Mouse (Mus musculus) midbrain, embryonic 15.5 days (tissue): ENCODE measurements around the gene Stx8. TPM values are rescaled to one million over a fixed set of nuclear protein-coding genes. Genes with fewer than 3 reads are reported as not detected.

Experiments
- ATAC-seq: fragments of 200-750 bp; cut with Nextera tagmentation; replicated peaks from 2 replicates; pipeline ENCODE4 v1.8.0; 2017; ENCODE audit warnings: moderate TSS enrichment
- H3K27ac ChIP-seq: fragments of 300-500 bp; sonication (generic); 2 replicates; pipeline ENCODE4 v1.5.1; 2015; ENCODE audit warnings: mild to moderate bottlenecking, inconsistent platforms
- H3K27me3 ChIP-seq: fragments of 300-500 bp; sonication (generic); replicated peaks from 2 replicates; pipeline ENCODE4 v1.6.1; 2015; ENCODE audit warnings: inconsistent platforms
- H3K36me3 ChIP-seq: fragments of 300-500 bp; sonication (generic); replicated peaks from 2 replicates; pipeline ENCODE4 v1.6.1; 2015; ENCODE audit warnings: inconsistent platforms
- H3K4me1 ChIP-seq: fragments of 300-500 bp; sonication (generic); 2 replicates; pipeline ENCODE4 v1.6.1; 2015; ENCODE audit warnings: inconsistent platforms
- H3K4me2 ChIP-seq: fragments of 300-500 bp; sonication (generic); 2 replicates; pipeline ENCODE4 v1.6.1; 2015; ENCODE audit warnings: inconsistent platforms, mild to moderate bottlenecking, moderate library complexity
- H3K4me3 ChIP-seq: fragments of 300-500 bp; sonication (generic); 2 replicates; pipeline ENCODE4 v1.5.1; 2015; ENCODE audit warnings: mild to moderate bottlenecking, inconsistent platforms
- H3K9ac ChIP-seq: fragments of 300-500 bp; sonication (generic); 2 replicates; pipeline ENCODE4 v1.6.1; 2015; ENCODE audit warnings: mild to moderate bottlenecking, inconsistent platforms
- H3K9me3 ChIP-seq: fragments of 300-500 bp; sonication (generic); 2 replicates; pipeline ENCODE4 v1.6.1; 2016; ENCODE audit warnings: inconsistent platforms
- WGBS: fragments of 180-500 bp; shearing (Covaris S2); methylation state at CpG from one replicate; pipeline ENCODE4 v1.1.7; 2015; ENCODE audit warnings: mixed read lengths; 5-methylcytosine and 5-hydroxymethylcytosine counted together
- polyA plus RNA-seq: library from polyadenylated mRNA; unstranded; fragments of >200 nt; fragmentation: Nextera tagmentation; extraction: Ambion mirVana; gene quantifications from 2 replicates; pipeline ENCODE4 v1.2.1, GENCODE M21; 2015

Gene Stx8
- 59.5 and 60.8 TPM in 2 replicates for polyA plus RNA-seq

DNA sequence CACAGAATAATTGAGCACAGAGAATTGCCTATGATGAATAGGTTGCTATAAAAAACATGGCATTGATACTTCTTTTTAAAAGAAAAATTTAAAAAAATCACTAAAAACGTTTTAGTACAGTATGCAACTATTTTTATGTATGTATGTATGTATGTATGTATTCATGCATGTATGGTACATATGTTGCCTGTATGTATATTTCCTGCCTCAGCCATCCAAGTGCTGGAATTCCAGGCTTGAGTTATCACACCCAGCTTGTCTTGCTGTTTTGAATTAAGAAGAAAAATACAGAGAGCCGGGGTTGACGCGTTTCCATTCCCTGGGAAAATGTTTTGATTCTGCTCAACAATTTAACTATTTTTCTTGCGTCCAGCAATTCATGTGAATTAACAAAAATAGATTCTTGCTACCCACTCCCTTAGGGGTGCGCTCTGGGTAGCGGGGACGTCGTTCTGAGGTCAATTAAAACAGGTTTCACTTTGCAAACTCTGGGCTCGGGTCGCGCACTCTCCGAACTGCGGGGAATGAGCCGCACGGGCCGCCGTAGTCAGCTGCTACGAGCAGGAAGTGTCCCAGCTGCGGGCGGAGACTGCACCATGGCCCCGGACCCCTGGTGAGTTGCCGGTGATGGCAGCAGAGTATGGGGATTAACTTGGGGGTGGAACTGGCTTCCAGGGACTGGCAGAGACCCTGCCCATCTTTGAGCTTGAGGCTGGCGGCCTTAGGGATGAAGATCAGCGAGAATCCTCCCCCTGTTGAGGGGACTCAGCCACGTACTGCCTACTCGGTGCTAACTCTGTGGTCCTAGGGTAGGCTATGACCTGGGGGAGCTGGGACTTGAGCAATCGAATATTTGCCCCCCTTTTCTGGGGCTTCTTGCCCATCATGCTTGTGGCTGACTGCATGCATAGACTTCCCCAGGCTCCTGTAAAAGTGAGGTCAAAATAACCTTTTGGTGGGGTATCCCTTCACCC, at the start of gene Stx8:
Gene Stx8 (plus strand): TSS at position 289 of the 974 bp plus-strand sequence.
- H3K27ac ChIP-seq, result peak within 1 kb of the TSS; percentile 16; the same call in 1 of the 2 replicates
- H3K9ac ChIP-seq, result peak within 1 kb of the TSS; percentile 65
- H3K36me3 ChIP-seq, result no peaks in the 10 kb centered on the region
- H3K9me3 ChIP-seq, result no peaks in the 10 kb centered on the region
- no peaks in the 10 kb centered on the region for H3K27me3 ChIP-seq
- peaks cover 26% of the 10 kb centered on the region for H3K4me1 ChIP-seq
- H3K4me2 ChIP-seq, result peak within 1 kb of the TSS; percentile 85
- peak; percentile 87 for ATAC-seq
- peak within 1 kb of the TSS; percentile 63 for H3K4me3 ChIP-seq
- under 1% methylated on average over 28 of the region's 28 CpGs for WGBS

DNA sequence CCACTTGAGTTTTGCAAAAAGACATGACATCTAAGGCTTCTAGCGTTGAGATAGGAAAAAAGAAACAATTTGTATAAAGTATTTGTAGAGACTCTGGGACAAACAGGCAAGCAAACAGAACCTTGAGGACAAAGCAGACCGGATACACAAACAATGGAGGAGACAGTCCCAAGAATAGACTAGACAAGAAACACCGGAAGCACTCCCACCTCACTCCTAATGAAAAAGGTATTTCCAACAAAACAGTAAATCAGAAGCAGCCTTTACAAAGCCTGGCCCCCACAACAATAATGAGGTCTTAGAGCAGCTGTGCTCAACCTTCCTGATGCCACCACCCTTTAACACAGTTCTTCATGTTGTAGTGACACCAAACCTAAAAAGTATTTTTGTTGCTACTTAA, 48.9 kb upstream of the Stx8 start:
- ATAC-seq, result no peak
- Histone ChIP-seq H3K4me3 (no peak overlapping the region), H3K27me3 (peaks cover 23% of the 10 kb centered on the region), H3K4me2 (no peak overlapping the region), H3K9ac (no peak overlapping the region), H3K36me3 (no peaks in the 10 kb centered on the region), H3K4me1 (peaks cover 9% of the 10 kb centered on the region; the same call in 1 of the 2 replicates), H3K27ac (no peak overlapping the region), H3K9me3 (no peaks in the 10 kb centered on the region)
- WGBS, result 76% methylated on average over 3 of the region's 3 CpGs

DNA sequence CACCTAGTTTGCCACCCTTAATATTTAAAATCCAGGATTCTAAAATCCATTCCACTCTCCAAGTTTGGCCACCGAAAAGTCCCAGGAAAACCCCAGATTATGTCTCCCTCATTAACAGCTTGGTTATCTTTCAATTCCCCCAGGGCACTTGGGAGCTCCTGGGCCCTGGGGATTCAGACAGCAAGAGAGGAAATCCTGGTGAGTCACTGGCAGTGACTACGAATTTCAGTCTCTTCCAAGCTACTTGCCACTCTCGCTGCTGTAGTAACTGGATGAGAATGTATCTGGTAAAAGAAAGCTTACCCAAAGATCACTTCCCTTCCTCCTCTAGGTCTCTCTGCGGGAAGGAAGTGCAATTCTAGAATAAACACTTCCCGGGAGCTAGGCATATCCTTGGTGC, 46.4 kb upstream of the Stx8 start:
- H3K9me3 ChIP-seq, result no peaks in the 10 kb centered on the region
- H3K4me2 ChIP-seq, result no peak overlapping the region
- no peaks in the 10 kb centered on the region for H3K36me3 ChIP-seq
- WGBS, result 75% methylated on average over 5 of the region's 5 CpGs
- no peak overlapping the region for H3K9ac ChIP-seq
- H3K4me1 ChIP-seq, result peaks cover 16% of the 10 kb centered on the region
- H3K4me3 ChIP-seq, result no peak overlapping the region
- ATAC-seq, result no peak
- H3K27me3 ChIP-seq, result peaks cover 23% of the 10 kb centered on the region
- H3K27ac ChIP-seq, result no peak overlapping the region

DNA sequence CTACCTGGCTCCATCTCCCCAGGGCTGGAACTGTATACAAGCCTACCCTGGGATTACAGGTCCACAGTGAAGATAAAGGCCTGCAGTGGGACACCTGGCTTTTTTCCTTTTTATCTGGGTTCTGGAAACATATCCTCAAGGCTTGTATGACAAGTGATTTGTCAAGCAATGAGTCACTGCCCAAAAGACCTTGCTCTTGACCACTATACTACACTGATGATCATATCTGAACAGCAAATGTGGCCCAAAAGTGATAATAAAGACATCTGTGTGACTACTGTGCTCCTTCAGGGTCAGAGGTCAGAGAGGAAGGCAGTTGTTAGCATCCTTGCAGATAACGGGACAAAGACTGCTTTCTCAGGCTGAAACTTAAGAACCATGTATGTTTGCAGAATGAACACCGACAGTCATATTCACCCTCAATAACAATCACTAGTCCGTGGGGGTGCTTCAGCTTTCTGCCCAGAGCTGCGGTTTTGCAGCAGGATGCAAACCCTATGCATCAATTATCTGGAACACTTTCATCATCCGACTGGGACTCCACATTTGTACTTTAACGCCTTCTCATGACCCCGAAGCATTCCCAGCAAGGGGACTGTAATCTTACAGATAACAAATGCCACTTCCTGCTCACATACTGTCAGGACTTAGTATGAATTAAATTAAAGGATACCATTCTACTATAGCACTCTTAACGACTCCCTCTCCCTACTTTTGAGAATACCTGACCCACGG, 45.6 kb upstream of the Stx8 start:
- Histone ChIP-seq H3K4me3 (no peak overlapping the region), H3K4me2 (peak overlapping the region; percentile 87; the same call in 1 of the 2 replicates), H3K27ac (no peak overlapping the region), H3K9me3 (no peaks in the 10 kb centered on the region), H3K27me3 (peaks cover 23% of the 10 kb centered on the region), H3K9ac (no peak overlapping the region), H3K4me1 (peaks cover 16% of the 10 kb centered on the region), H3K36me3 (no peaks in the 10 kb centered on the region)
- no peak for ATAC-seq
- WGBS, result 56% methylated on average over 9 of the region's 9 CpGs

DNA sequence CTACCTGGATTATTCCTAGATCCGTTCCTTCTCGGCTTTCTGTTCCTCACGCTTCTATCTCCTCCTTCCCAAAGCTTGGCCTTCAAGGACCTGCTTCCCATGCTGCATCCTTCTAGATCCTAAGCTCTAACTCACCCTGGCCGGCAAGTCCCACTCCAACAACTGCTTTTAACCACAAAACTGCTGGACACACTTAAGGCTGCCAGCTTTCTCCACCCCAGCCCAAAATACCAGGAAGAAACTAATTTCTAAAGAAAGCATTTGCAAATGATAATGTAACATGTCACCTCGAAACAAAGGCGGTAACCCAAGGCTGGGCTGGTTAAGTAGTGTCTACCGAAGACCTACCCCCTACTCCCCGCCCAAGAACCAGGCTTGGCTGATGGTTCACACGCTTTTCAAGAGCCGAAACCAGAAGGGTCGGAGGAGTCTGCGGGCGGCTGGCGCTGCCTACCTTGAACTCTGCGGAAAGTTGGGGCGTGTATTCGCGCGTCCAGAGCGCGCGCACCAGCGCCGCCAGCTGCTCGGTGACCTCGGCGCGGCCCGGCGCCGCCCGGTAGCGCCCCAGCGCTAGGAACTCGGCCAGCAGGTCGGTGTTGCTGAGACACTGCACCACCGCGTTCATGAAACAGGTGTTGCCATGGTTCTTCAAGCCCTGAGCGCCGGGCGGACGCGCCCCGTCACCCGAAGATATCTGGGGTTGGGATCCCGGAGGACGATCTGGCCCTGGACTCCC, 44.7 kb upstream of the Stx8 start:
- Histone ChIP-seq H3K36me3 (no peaks in the 10 kb centered on the region), H3K9me3 (no peaks in the 10 kb centered on the region), H3K4me3 (peak overlapping the region; percentile 62), H3K9ac (peak overlapping the region; percentile 45), H3K27ac (no peak overlapping the region), H3K27me3 (peaks cover 23% of the 10 kb centered on the region), H3K4me1 (peaks cover 16% of the 10 kb centered on the region), H3K4me2 (peak overlapping the region; percentile 87)
- peak; percentile 39 for ATAC-seq
- WGBS, result 2% methylated on average over 47 of the region's 47 CpGs

DNA sequence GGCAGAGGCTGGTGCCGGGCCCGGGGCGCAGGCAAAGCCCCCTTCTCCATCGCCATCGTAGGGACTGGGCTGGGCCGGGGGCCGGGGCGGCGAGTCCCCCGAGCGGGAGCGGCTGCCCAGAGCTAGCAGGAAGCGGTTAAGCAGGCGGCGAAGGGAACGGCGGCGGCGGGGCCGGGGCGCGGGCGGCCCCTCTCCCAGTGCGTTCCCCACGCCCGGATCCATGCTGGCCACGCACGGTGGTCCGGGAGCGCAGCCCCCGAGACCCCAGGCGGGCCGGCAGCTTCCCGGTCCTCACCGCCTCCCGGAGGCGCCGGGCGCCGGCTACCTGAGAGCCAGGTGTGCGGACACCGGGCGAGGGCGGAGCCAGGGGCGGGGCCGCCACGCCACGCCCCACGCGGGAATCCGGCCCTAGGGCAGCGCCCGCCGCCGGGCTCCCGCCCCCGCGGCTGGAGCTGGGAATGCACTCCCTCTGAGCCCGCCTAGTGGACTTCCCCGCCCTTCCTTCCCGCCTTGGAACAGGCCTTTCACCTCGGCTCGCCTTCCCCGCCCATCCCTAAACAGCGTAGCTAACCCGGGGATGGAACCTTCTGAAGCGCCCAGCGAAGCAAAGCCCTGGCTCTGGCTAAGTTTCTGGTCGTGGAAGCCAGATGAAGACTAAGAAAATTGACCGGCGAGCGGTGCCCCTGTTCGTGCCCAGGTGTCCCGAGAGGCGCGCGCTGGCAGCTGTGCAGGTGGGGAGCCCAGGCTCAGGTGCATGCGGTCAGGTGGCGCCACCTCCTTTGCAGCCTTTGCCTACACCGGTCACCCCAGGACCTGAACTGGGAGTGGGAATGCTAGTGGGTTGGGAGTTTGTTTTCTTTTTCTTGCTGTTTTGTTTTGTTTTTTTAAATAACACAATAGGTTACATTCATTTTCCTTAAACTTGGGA, 43.9 kb upstream of the Stx8 start, which contains the start of gene Usp43:
Gene Usp43 (minus strand): TSS at position 327 of the 928 bp plus-strand sequence.
- no peak within 1 kb of the TSS for H3K27ac ChIP-seq
- no peaks in the 10 kb centered on the region for H3K36me3 ChIP-seq
- peak within 1 kb of the TSS; percentile 45 for H3K9ac ChIP-seq
- peak; percentile 70 for ATAC-seq
- no peaks in the 10 kb centered on the region for H3K9me3 ChIP-seq
- H3K4me1 ChIP-seq, result peaks cover 16% of the 10 kb centered on the region
- 1% methylated on average over 78 of the region's 80 CpGs for WGBS
- H3K4me3 ChIP-seq, result peak within 1 kb of the TSS; percentile 62
- H3K4me2 ChIP-seq, result peak within 1 kb of the TSS; percentile 87
- peaks cover 23% of the 10 kb centered on the region for H3K27me3 ChIP-seq

DNA sequence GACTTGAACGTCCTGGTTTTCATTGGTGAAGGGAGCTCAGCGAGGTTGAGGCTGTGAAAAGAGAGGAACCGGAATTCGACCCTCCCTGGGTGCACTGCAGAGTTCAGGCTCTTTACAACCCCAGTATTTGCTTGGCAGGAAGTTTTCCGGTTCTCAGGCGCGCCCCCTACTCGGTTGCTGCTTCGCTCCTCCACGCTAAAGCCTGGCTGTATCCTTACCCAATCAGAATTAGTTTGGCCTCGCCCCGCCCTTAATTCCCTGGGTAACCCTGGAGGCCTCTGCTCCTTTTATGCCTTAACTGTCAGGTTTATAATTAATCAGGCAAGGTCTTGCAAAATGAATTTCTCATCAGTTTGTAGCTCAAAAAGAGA, 43.3 kb upstream of the Stx8 start:
- 0% methylated on average over 12 of the region's 12 CpGs for WGBS
- Histone ChIP-seq H3K9ac (no peak overlapping the region), H3K4me1 (peaks cover 16% of the 10 kb centered on the region), H3K9me3 (no peaks in the 10 kb centered on the region), H3K27ac (no peak overlapping the region), H3K4me2 (peak overlapping the region; percentile 87), H3K36me3 (no peaks in the 10 kb centered on the region), H3K27me3 (peaks cover 23% of the 10 kb centered on the region), H3K4me3 (peak overlapping the region; percentile 62)
- peak; percentile 77 for ATAC-seq

DNA sequence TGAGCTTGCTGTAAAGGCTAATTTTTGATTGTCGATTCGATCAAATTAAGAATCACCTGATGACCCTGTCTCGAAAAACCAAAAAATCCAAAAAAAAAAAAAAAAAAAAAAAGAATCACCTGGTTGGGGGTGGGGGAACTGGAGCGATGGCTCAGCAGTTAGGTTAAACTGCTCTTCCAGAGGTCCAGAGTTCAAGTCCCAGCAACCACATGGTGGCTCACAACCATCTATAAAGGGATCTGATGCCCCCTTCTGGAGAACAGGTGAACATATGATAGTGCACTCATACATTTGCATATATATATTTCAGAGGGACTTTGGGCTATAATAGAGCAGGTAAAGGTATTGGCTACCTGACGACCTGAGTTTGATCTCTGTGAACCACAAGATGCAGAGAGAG, 42.3 kb upstream of the Stx8 start:
- no peak overlapping the region for H3K27ac ChIP-seq
- no peaks in the 10 kb centered on the region for H3K36me3 ChIP-seq
- no peaks in the 10 kb centered on the region for H3K9me3 ChIP-seq
- H3K4me1 ChIP-seq, result peaks cover 16% of the 10 kb centered on the region
- ATAC-seq, result no peak
- 88% methylated on average over 5 of the region's 5 CpGs for WGBS
- H3K9ac ChIP-seq, result no peak overlapping the region
- no peak overlapping the region for H3K4me3 ChIP-seq
- H3K27me3 ChIP-seq, result peaks cover 23% of the 10 kb centered on the region
- no peak overlapping the region for H3K4me2 ChIP-seq

DNA sequence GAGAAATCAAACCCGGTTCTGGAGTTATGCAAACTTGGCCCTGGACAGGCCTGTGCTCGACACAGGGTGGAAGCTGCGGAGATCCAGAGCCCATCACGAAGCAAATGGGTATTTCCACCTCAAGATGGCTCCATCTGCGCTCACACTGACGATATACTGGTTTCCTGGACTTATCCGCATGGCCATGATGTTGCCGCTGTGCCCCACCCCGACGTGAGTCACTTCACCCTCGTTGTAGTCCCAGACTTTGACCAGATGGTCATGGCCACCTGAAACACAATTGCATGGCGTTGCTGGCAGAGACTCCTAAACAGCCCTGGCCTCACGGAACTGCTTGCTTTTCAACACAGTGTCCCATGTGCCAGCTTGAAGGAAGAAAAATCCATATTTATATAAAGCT, 41.0 kb upstream of the Stx8 start:
- H3K27ac ChIP-seq, result no peak overlapping the region

DNA sequence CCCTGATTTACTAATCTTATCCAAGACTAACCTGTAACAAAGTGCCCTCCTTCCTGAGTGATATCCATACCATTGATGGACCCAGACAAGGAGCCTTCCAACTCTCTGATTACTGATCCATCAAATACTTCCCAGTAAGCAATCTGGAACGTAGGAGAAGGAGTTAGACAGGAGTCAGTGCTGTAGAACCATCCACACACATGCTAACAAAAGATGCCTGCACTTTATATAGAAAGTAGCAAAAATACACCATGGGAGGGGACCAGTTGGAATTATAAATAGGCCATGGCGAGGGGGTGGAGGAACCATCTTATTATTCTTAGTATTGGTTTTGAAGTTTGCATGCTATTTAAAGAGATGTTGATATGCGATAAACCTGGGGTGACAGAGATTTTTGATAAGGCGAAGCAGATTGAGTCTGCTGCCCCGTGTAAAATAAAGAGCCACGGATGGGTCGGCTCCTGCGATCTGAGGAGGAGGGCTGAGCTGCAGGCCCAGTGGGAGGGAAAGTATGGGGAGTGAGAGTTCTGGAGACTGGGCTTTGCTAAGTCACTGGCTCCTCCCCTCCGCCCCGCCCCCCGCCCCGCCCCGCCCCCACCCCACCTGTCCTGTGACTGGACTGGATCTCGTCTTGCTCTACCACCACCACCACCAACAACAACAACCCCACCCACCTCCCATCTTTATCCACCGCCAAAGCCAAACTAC, 39.5 kb upstream of the Stx8 start:
- no peak overlapping the region for H3K4me3 ChIP-seq
- H3K36me3 ChIP-seq, result no peaks in the 10 kb centered on the region
- no peak overlapping the region for H3K4me2 ChIP-seq
- no peak overlapping the region for H3K27ac ChIP-seq
- ATAC-seq, result no peak
- peaks cover 10% of the 10 kb centered on the region for H3K4me1 ChIP-seq
- 12% methylated on average over 15 of the region's 15 CpGs for WGBS
- H3K9ac ChIP-seq, result no peak overlapping the region
- no peaks in the 10 kb centered on the region for H3K9me3 ChIP-seq
- H3K27me3 ChIP-seq, result no peaks in the 10 kb centered on the region

More for the DNA sequence above, 41.0 kb upstream of the Stx8 start:
- no peak for ATAC-seq
- H3K36me3 ChIP-seq, result no peaks in the 10 kb centered on the region
- H3K9ac ChIP-seq, result no peak overlapping the region
- no peak overlapping the region for H3K4me3 ChIP-seq
- H3K4me2 ChIP-seq, result no peak overlapping the region
- H3K9me3 ChIP-seq, result no peaks in the 10 kb centered on the region
- 85% methylated on average over 13 of the region's 13 CpGs for WGBS
- H3K27me3 ChIP-seq, result peaks cover 15% of the 10 kb centered on the region
- peaks cover 16% of the 10 kb centered on the region for H3K4me1 ChIP-seq

DNA sequence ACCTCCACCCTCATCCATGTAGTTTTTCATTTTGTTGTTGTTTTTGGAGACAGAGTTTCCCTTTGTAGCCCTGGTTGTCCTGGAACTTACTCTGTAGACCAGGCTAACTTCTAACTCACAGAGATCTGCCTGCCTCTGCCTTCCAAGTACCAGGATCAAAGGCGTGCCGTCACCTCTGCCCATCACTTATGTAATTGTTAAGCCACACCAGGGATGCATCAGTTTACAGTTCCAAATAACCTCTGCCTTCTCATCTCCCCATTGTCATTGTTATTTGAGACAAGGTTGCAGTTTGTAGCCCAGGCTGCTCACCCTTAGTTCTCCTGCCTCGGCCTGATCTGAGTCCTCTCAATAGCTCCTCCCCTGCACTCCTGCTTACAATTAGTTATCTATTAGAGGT, 33.8 kb upstream of the Stx8 start:
- Histone ChIP-seq H3K4me3 (no peak overlapping the region), H3K4me2 (no peak overlapping the region), H3K9me3 (no peaks in the 10 kb centered on the region), H3K4me1 (no peaks in the 10 kb centered on the region), H3K27ac (no peak overlapping the region), H3K27me3 (no peaks in the 10 kb centered on the region), H3K9ac (no peak overlapping the region), H3K36me3 (no peaks in the 10 kb centered on the region)
- ATAC-seq, result no peak
- 95% methylated on average over 3 of the region's 3 CpGs for WGBS
